Mouse (Mus musculus) kidney, embryonic 16.5 days (tissue): Measurements from ENCODE around the gene Prdm2. TPM values are rescaled to one million over a fixed set of nuclear protein-coding genes. Genes with fewer than 3 reads are reported as not detected.

ENCODE experiments used
- ATAC-seq: fragments of 200-750 bp; cut with Nextera tagmentation; 2 replicates; pipeline ENCODE4 v1.8.0; 2017; ENCODE audit warnings: moderate TSS enrichment; ENCODE audit not compliant: low FRiP score, low TSS enrichment
- H3K27ac ChIP-seq: fragments of 300-500 bp; sonication (generic); 2 replicates; pipeline ENCODE4 v1.5.1; 2014; ENCODE audit warnings: low read length
- H3K27me3 ChIP-seq: fragments of 300-500 bp; sonication (generic); 2 replicates; pipeline ENCODE4 v1.6.1; 2014; ENCODE audit warnings: low read length, control low read depth, mixed read lengths; ENCODE audit not compliant: insufficient read depth
- H3K36me3 ChIP-seq: fragments of 300-500 bp; sonication (generic); 2 replicates; pipeline ENCODE4 v1.6.1; 2014; ENCODE audit warnings: low read length, control low read depth, mixed read lengths; ENCODE audit not compliant: insufficient read depth
- H3K4me1 ChIP-seq: fragments of 300-500 bp; sonication (generic); 2 replicates; pipeline ENCODE4 v1.6.1; 2014; ENCODE audit warnings: low read length, control low read depth, mixed read lengths; ENCODE audit not compliant: insufficient read depth
- H3K4me2 ChIP-seq: fragments of 300-500 bp; sonication (generic); replicated peaks from 2 replicates; pipeline ENCODE4 v1.6.1; 2014; ENCODE audit warnings: low read depth, low read length
- H3K4me3 ChIP-seq: fragments of 300-500 bp; sonication (generic); 2 replicates; pipeline ENCODE4 v1.5.1; 2014; ENCODE audit warnings: mild to moderate bottlenecking, low read length
- H3K9ac ChIP-seq: fragments of 300-500 bp; sonication (generic); replicated peaks from 2 replicates; pipeline ENCODE4 v1.6.1; 2014; ENCODE audit warnings: low read length
- H3K9me3 ChIP-seq: fragments of 300-500 bp; sonication (generic); 2 replicates; pipeline ENCODE4 v1.6.1; 2016; ENCODE audit warnings: low read length, control low read depth
- WGBS: fragments of 180-500 bp; shearing (Covaris S2); extraction: QIAGEN DNeasy Blood & Tissue Kit; methylation state at CpG from one replicate; pipeline ENCODE4 v1.1.7; 2014; 5-methylcytosine and 5-hydroxymethylcytosine counted together
- polyA plus RNA-seq: library from polyadenylated mRNA; unstranded; fragments of >200 nt; fragmentation: Nextera tagmentation; extraction: Ambion mirVana; gene quantifications from 2 replicates; pipeline ENCODE4 v1.2.1, GENCODE M21; 2015

The Prdm2 gene
- polyA plus RNA-seq, 1 experiment from 2014 or later = 9.7 TPM

DNA sequence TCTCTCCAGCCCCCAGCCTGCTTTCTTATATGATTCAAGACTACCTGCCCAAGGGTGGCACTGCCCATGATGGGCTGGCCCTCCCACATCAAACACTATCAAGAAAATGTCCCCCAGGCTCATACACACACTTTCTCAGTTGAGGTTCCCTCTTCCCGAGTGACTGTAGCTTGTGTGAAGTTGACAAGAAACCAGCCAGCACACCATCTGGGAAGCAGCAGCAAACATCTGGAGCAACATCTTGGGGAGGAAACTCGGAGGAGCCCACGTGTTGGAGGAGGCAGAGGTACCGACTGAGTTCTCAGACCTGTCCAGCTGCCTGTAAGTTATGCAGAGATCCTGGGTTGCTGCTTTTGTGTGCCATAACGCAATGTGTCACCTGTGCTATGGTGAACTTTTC lies 108.1 kb downstream of the Prdm2 start:
- Histone ChIP-seq H3K4me3 (no peak overlapping the region), H3K36me3 (no peaks in the 10 kb centered on the region), H3K4me2 (no peak overlapping the region), H3K27me3 (no peaks in the 10 kb centered on the region), H3K9ac (no peak overlapping the region), H3K27ac (no peak overlapping the region), H3K4me1 (peaks cover 23% of the 10 kb centered on the region), H3K9me3 (no peaks in the 10 kb centered on the region)
- no peak for ATAC-seq
- 67% methylated on average over 5 of the region's 5 CpGs for WGBS

DNA sequence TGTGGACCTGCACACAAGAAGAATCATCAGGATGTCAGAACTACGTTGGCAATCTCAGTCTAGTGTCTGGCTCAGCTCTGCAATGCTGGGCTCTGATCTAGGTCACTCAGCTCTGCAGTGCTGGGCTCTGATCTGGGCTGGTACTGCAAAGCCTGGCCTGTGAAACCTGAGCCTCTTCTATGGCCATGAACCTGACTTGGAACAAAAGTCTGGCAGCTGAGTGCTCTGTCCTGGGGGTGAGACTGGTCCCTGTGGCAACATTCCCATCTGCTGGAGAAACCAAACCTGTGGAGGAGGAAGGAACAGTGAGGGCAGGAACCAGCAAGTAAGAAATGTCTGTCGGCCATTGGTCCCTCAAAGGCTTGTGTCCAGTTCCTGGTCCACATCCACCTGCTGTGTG lies 109.0 kb downstream of the Prdm2 start:
- Histone ChIP-seq H3K27ac (no peak overlapping the region), H3K9ac (no peak overlapping the region), H3K4me3 (no peak overlapping the region), H3K4me1 (peaks cover 16% of the 10 kb centered on the region), H3K36me3 (no peaks in the 10 kb centered on the region), H3K9me3 (no peaks in the 10 kb centered on the region), H3K27me3 (no peaks in the 10 kb centered on the region), H3K4me2 (no peak overlapping the region)
- peak; percentile 59; the same call in 1 of the 2 replicates for ATAC-seq
- WGBS = 36% methylated on average over 2 of the region's 2 CpGs

DNA sequence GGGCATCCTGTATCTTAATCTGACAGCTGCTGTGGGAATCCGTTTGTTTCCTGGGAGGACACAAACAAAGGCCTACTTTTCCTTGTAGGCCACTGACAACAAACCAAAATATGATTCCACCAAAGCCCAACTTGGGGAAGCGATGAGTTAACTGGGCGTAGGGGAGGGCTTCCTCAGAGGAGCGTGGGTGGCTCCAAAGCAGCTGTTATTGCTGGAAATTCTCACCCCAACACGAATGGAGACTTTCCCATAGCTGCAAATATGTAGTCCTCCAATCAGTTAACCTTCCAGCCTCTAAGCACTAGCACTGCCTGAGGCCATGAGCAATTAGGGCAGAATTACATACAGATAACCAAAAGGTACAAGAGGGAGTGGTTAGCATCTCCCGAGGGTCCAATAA lies 112.6 kb downstream of the Prdm2 start:
- WGBS = 41% methylated on average over 6 of the region's 6 CpGs
- no peaks in the 10 kb centered on the region for H3K27me3 ChIP-seq
- no peak overlapping the region for H3K4me3 ChIP-seq
- H3K36me3 ChIP-seq = no peaks in the 10 kb centered on the region
- no peaks in the 10 kb centered on the region for H3K9me3 ChIP-seq
- H3K9ac ChIP-seq = no peak overlapping the region
- no peaks in the 10 kb centered on the region for H3K4me1 ChIP-seq
- no peak for ATAC-seq
- H3K27ac ChIP-seq = no peak overlapping the region
- no peak overlapping the region for H3K4me2 ChIP-seq

DNA sequence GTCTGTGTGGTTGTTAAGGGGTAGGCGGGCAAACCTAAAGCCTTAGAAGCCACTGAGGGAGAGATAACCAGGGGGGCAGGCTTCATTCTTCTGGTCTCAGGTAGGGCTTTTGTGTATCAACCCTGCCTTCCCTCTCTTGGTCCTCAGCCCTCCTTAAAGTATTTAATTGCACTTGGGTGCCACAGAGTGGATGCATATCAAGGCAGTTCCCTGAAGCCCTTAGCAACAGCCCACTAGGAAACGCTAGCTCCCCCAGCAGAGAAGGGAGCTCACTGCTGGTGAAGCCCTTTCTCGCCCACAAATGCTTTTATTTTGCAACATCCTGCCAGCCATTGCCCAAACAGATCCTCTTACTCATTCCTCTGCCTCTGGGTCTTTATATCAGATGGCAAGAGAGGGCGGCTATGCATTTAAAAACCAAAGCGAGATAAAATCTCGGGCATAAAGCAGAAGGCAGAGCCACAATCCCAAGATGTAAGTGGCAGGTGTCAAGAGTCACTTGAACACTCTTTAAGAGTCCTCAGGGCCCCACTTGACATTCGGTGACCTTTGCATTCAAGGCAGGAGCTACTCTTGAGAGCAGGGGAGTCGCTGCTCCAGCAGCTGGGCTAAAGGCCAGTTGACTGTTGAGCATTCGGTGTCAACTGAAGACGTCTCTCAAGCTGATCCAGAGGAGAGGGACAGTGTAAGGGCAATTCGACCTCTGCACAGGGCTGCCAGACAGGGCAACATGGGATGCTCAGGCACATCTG lies 113.3 kb downstream of the Prdm2 start:
- H3K4me3 ChIP-seq = no peak overlapping the region
- H3K9ac ChIP-seq = no peak overlapping the region
- H3K9me3 ChIP-seq = no peaks in the 10 kb centered on the region
- no peaks in the 10 kb centered on the region for H3K27me3 ChIP-seq
- 33% methylated on average over 11 of the region's 11 CpGs for WGBS
- no peaks in the 10 kb centered on the region for H3K4me1 ChIP-seq
- no peak overlapping the region for H3K27ac ChIP-seq
- H3K4me2 ChIP-seq = no peak overlapping the region
- ATAC-seq = no peak
- no peaks in the 10 kb centered on the region for H3K36me3 ChIP-seq

DNA sequence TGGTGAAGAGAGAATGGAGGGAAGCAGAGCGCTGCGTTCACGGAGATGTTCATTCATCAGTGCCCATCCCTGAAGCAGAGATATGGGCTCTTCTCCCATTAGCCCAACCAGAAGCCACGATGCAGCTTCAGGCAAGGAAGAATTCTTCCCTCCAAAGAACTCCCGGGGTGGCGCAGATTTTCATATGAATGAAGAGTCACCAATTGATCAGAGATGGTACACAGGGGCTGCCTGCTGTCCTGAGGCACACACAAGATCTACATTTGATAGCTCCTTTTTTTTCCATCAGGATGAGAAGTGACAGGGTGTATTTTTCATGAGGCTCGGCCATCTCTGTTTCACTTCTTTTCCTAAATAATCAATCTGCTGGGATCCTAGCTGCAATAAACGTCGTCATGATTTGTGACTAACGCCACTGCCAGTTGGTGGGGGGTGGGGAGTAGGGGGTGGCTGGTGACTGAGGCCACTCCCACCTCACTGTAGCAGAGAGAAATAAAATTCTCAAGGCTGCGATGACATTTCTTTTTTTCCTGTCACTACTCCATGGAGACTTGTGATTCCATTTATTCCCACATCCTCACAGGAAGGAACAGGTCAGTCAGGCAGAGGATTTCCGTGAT lies 120.6 kb downstream of the Prdm2 start:
- ATAC-seq = peak; percentile 62; the same call in 1 of the 2 replicates
- Histone ChIP-seq H3K27me3 (no peaks in the 10 kb centered on the region), H3K36me3 (no peaks in the 10 kb centered on the region), H3K4me3 (no peak overlapping the region), H3K9ac (no peak overlapping the region), H3K4me1 (peaks cover 10% of the 10 kb centered on the region; the same call in 1 of the 2 replicates), H3K4me2 (no peak overlapping the region), H3K9me3 (peaks cover 4% of the 10 kb centered on the region; the same call in 1 of the 2 replicates), H3K27ac (0 out of 2 replicates have a peak overlapping the region, but pooled peaks have one; percentile 20)
- 18% methylated on average over 12 of the region's 12 CpGs for WGBS

DNA sequence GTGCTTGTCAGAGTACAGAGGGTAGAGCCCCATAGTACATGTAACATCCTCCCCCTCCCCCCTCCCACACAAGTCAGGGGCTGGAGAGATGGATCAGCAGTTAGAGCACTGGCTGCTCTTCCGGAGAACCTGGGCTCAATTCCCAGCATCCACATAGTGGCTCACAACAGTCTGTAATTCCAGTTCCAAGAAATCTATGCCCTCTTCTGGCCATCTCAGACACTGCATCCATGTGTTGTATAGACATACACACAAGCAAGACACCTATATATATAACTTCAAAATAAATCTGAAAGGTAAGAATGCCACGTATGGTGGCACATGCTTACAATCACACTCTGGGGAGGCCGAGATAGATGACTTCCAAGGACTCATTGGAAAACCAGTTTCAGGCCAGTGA lies 122.2 kb downstream of the Prdm2 start:
- Histone ChIP-seq H3K27me3 (no peaks in the 10 kb centered on the region), H3K4me3 (no peak overlapping the region), H3K9ac (no peak overlapping the region), H3K27ac (no peak overlapping the region), H3K36me3 (no peaks in the 10 kb centered on the region), H3K9me3 (peaks cover 4% of the 10 kb centered on the region; the same call in 1 of the 2 replicates), H3K4me2 (no peak overlapping the region), H3K4me1 (peaks cover 10% of the 10 kb centered on the region; the same call in 1 of the 2 replicates)
- no peak for ATAC-seq
- WGBS = 96% methylated on average over 3 of the region's 3 CpGs

DNA sequence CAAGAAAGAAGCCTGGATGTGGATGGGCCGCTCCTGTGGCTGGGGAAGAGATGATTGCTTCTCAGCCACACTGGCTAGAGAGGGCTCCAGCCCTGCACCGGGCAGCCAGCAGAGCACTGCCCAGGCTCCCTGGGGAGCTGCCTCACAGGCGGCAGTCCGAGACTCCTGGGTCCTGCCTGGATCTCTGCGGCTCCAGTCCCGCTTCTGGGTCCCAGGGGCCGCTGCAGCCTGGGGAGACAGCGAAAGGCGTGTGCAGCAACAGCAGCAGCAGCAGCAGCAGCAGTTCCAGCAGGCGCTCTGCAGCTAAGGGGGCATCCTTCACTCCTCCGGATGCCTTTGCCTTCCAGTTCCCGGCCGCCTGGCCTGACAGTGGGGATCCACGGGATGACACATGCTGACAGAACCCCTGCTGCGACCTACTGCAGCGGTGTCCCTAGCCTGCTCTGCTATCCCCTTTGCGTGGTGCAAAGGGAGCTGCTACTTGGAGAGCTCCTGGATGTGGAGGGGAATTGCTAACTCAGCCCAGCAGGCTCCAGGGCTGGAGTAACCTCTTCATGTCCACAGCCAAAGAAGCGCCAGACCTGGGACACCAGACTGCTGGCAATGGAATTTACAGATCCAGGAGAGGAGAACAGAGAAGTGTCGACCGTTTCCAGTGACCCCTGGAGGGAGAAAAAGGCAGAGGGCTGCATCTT lies 138.6 kb downstream of the Prdm2 start:
- no peak overlapping the region for H3K27ac ChIP-seq
- 5% methylated on average over 20 of the region's 20 CpGs for WGBS
- H3K27me3 ChIP-seq = no peaks in the 10 kb centered on the region
- peaks cover 10% of the 10 kb centered on the region for H3K4me1 ChIP-seq
- H3K36me3 ChIP-seq = no peaks in the 10 kb centered on the region
- H3K9ac ChIP-seq = peak overlapping the region; percentile 53
- peak; percentile 67 for ATAC-seq
- H3K9me3 ChIP-seq = no peaks in the 10 kb centered on the region
- H3K4me3 ChIP-seq = peak overlapping the region; percentile 32
- peak overlapping the region; percentile 56 for H3K4me2 ChIP-seq

DNA sequence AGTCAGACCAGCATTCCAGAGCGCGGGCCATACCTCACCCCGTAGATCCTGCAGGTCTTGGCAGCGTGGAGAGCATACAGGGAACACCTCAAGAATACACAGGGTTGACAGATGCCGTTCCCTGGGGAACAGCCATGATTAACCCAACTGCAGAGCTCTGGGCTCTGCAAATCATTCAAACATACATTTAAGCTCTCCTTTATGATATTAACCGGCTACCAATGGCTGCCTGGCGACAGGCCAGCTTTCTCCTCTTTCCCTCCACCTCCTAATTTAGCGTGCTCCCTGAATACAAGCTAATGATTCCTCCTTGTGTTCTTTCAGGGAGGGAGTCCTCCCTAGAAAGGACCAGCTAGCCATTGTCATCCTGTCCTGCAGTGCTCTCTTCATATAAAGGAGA lies 141.0 kb downstream of the Prdm2 start:
- no peak overlapping the region for H3K4me3 ChIP-seq
- H3K4me1 ChIP-seq = peaks cover 10% of the 10 kb centered on the region
- H3K4me2 ChIP-seq = no peak overlapping the region
- H3K27ac ChIP-seq = no peak overlapping the region
- no peak overlapping the region for H3K9ac ChIP-seq
- 59% methylated on average over 8 of the region's 8 CpGs for WGBS
- no peaks in the 10 kb centered on the region for H3K36me3 ChIP-seq
- no peaks in the 10 kb centered on the region for H3K27me3 ChIP-seq
- no peaks in the 10 kb centered on the region for H3K9me3 ChIP-seq
- ATAC-seq = no peak

DNA sequence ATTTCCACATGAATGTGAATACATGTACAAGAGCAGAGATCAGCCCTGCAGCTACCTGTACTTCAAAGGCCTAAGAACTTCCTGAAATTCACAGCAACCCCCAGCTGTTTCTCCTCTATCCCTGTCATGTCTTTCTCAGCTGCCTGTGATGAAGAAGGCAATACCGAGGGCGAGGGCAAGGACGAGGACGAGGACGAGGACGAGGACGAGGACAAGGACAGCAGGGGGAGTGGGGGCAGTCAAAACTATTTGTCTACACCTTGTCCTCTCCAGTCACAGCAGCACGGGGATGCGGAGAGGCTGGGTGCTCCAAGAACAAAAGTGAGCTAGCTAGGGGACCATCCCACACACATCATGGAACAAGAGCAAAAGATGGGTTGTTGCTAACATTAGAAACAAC lies 145.8 kb downstream of the Prdm2 start:
- Histone ChIP-seq H3K27ac (no peak overlapping the region), H3K4me2 (no peak overlapping the region), H3K4me1 (no peaks in the 10 kb centered on the region), H3K36me3 (no peaks in the 10 kb centered on the region), H3K9me3 (no peaks in the 10 kb centered on the region), H3K9ac (no peak overlapping the region), H3K27me3 (no peaks in the 10 kb centered on the region), H3K4me3 (no peak overlapping the region)
- WGBS = 75% methylated on average over 9 of the region's 9 CpGs
- no peak for ATAC-seq
